23 mouse cellular contexts compared by ENCODE assay signal in genomic region chr7:130857973-130858372, GRCm38 (mm10). TPM values are rescaled to one million over a fixed set of nuclear protein-coding genes. Genes with fewer than 3 reads are reported as not detected.
A peak's percentile ranks its signal among the peaks of the same experiment; 100 is the strongest.
DNase-seq lines count a peak whose midpoint lies in the region; ATAC-seq lines count a peak whose summit lies in the region.
"Had no signal": no experiment of that assay in that cellular context is flagged by ENCODE, and none has a peak within 500 bp of the region (broad histone marks: within the 10 kb centered on the region; RNA-seq: fewer than 3 reads in every experiment).

No protein-coding gene starts in this region.

- ATAC-seq in CD4-positive, CD25-positive, alpha-beta regulatory T cell, adult 4 months = no peak
- peak; percentile 95 for ATAC-seq in hematopoietic stem cell, adult 5-6 weeks (replicated peaks in 1 of 2; ENCODE audit: insufficient read depth in 1 of 2, low FRiP score in 2 of 2, low TSS enrichment in 1 of 2, low read depth in 1 of 2, poor library complexity in 2 of 2, severe bottlenecking in 2 of 2)
- peak; percentile 62 for ATAC-seq in neutrophil, adult 5-6 weeks (ENCODE audit: extremely low read depth, insufficient number of reproducible peaks, low FRiP score, poor library complexity, severe bottlenecking)
- no peak for ATAC-seq in megakaryocyte-erythroid progenitor cell, adult 5-6 weeks (replicated peaks; ENCODE audit: low FRiP score, low TSS enrichment, poor library complexity, severe bottlenecking)
- ATAC-seq: forebrain, embryonic 16.5 days; hindbrain, postnatal 0 days; intestine, embryonic 15.5 days; Patski had no signal

- peak; percentile 9 for DNase-seq in CD4-positive, CD25-positive, alpha-beta regulatory T cell, adult 2 months (ENCODE audit: low read depth, low spot score)
- DNase-seq in retina, postnatal 1 day = peak; percentile 31
- DNase-seq in retina, embryonic 14.5 days (ENCODE audit: low spot score) = no peak
- no peak for DNase-seq in right cerebral cortex, adult 2 months (ENCODE audit: low spot score in 2 of 2)
- DNase-seq: adrenal gland, postnatal 25 days; cerebellum, adult 18-20 months; cerebellum, postnatal 10 days; kidney, adult 8-10 months; kidney, postnatal 4 days; layer of hippocampus, adult 9-11 months; liver, embryonic 13.5 days; lung, embryonic 14.5 days; lung, postnatal 14 days; right cerebral cortex, adult 18-20 months had no signal

RNA-seq across cellular contexts. Expression of gene Plekha1, which starts 7.6 kb away (rescaled TPM):
- polyA plus RNA-seq in CD4-positive, CD25-positive, alpha-beta regulatory T cell, adult 4 months (2017; shearing (Covaris generic)) = 10 to 100 TPM; 30.9 to 41.6 TPM
- total RNA-seq in hematopoietic stem cell, adult 5-6 weeks (2017) = 20.2 and 29.1 TPM in 2 replicates
- total RNA-seq in neutrophil, adult 5-6 weeks (2017) = 50.3 and 52.4 TPM in 2 replicates
- 1.2 and 5.4 TPM in 2 replicates for total RNA-seq in megakaryocyte-erythroid progenitor cell, adult 5-6 weeks (2014; fragmentation: Nextera tagmentation)
- total RNA-seq in megakaryocyte-erythroid progenitor cell, adult 5-6 weeks (2017) = 3.0 and 5.8 TPM in 2 replicates
- polyA plus RNA-seq: erythroblast, embryonic 14.5 days had no signal

Comparison
In these comparisons a context has a peak if more than half of its experiments do, and no peak if none do; other contexts are left out.
1. DNase-seq: peak in CD4-positive, CD25-positive, alpha-beta regulatory T cell, adult 2 months (single experiment) and retina, postnatal 1 day (single experiment); none in retina, embryonic 14.5 days (single experiment) and right cerebral cortex, adult 2 months (0 of 2).
2. ATAC-seq: peak in hematopoietic stem cell, adult 5-6 weeks (2 of 2) and neutrophil, adult 5-6 weeks (single experiment); none in CD4-positive, CD25-positive, alpha-beta regulatory T cell, adult 4 months (single experiment) and megakaryocyte-erythroid progenitor cell, adult 5-6 weeks (single experiment).